Mouse (Mus musculus): ENCODE data around the gene Srsf4. TPM values are rescaled to one million over a fixed set of nuclear protein-coding genes. Genes with fewer than 3 reads are reported as not detected.

The Srsf4 gene
- polyA plus RNA-seq (2016; fragmentation: Nextera tagmentation; extraction: Ambion mirVana): 152 and 155 TPM in 2 replicates

DNA sequence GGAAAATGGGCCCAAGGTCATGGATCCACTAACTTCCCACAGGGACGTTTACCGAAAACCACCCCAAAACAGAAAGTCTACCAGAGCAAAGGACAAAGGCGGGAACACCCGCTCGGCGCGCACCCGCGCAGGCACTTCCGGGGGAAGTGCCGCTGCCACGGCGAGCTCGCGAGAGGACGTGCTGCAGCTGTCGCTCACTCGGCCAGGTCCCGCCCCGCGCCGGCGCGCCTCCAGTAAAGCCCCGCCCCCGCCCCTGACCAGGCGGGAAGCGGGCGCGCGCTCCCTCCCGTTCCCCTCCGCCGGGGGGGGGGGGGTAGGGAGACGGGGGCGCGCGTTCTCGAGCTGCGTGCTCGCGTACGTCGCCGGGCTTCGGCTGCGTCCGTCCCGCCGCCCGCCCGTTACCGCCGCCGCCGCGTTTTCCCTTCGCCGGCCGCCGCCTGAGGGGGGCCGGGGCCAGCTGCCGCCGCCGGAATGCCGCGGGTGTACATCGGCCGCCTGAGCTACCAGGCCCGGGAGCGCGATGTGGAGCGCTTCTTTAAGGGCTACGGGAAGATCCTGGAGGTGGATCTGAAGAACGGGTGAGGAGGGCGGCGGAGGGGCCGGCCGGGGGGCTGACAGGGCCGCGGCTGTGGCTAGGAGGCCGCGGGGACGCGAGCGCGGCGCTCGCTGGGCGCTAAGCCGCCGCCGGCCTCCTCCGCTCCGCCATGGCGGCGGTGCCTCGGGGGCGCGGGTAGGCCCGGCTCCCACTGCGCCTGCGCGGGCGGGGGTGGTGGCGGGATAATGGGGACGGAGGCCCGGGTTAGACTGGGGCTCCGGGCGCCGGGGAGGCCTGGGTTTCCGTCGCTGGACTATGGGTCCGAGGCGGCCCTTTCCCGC is at the start of gene Srsf4:
TSS of gene Srsf4 (plus strand) at position 325 of the 876 bp plus-strand sequence.
- H3K4me3 ChIP-seq: peak within 1 kb of the TSS; percentile 96
- DNase-seq (ENCODE audit: extremely low spot score, low spot score): peak; percentile 96
- H3K4me1 ChIP-seq: peaks cover 48% of the 10 kb centered on the region
- under 1% methylated on average over 114 of the region's 116 CpGs for WGBS
- H3K9me3 ChIP-seq: no peaks in the 10 kb centered on the region
- no peaks in the 10 kb centered on the region for H3K27me3 ChIP-seq (ENCODE audit: poor library complexity, severe bottlenecking)
- peaks cover 19% of the 10 kb centered on the region for H3K36me3 ChIP-seq (replicated peaks)
- H3K27ac ChIP-seq: peak within 1 kb of the TSS; percentile 100

DNA sequence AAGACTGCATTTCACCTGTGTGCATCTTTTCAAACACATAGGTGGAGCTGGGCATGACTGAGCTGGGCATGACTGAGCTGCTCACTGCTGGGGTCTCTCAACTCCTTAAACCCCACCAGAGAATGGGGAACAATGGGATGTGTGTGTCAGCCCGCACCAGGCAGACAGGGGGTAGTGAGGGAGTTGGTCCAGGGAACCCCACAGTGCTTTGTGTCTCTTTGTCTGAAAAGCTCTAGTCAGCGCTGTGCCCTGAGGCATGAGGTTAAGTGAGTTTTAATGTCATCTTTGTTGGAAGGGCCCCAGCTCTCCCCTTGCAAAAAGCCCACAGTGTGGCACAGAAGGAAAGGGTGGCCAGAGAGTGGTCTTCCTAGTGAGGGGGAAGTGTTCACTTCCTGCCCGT is 48.5 kb upstream of the Srsf4 start:
- 18% methylated on average over 3 of the region's 3 CpGs for WGBS
- Histone ChIP-seq H3K36me3 (replicated peaks) (peaks cover 19% of the 10 kb centered on the region), H3K27me3 (ENCODE audit: poor library complexity, severe bottlenecking) (peaks cover 4% of the 10 kb centered on the region; the same call in 1 of the 2 replicates), H3K9me3 (no peaks in the 10 kb centered on the region), H3K4me3 (no peak overlapping the region), H3K27ac (peak overlapping the region; percentile 79), H3K4me1 (peaks cover 77% of the 10 kb centered on the region)
- DNase-seq (ENCODE audit: extremely low spot score, low spot score): no peak

DNA sequence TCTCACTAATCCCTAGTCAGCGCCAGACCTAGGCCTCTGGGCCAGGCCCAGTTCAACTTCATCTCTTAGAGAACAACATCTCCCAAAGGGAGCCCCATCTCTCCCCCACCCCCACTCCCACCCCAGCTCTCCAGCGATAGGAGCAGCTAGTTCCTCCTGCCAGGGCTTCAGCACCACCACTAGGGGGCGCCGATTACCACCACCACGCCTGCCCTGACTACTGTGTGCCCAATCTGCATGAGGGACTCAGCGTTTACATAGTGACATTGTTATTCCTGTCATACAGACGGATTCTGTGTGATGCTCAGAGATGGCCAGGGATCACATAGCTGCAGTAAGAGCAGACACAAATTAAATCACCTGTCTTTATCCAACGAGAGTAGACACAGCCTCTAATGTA is 47.6 kb upstream of the Srsf4 start:
- Histone ChIP-seq H3K36me3 (replicated peaks) (peaks cover 10% of the 10 kb centered on the region), H3K27ac (peak overlapping the region; percentile 79), H3K27me3 (ENCODE audit: poor library complexity, severe bottlenecking) (no peaks in the 10 kb centered on the region; the same call in 1 of the 2 replicates), H3K4me1 (peaks cover 77% of the 10 kb centered on the region), H3K4me3 (no peak overlapping the region), H3K9me3 (no peaks in the 10 kb centered on the region)
- DNase-seq (ENCODE audit: extremely low spot score, low spot score): no peak
- WGBS: 44% methylated on average over 8 of the region's 8 CpGs

DNA sequence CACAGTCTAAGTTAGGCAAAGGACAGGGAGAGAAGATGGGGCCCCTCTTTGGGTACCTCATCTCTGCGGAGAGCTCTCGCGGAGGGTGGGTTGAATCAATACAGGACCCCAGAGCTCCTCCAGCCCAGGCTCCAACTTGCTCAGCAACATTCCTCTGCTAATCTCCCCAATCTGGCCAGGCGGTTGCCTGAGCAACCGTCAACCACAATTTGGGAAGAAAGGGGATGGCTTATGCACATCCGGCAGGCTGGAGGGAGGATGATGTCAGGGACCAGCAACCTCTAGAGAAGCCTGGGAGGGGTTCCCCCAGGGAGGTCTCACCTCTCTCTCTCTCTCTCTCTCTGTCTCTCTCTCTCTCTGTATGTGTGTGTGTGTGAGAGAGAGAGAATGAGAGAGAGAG is 46.5 kb upstream of the Srsf4 start:
- peak overlapping the region; percentile 26 for H3K4me3 ChIP-seq
- DNase-seq (ENCODE audit: extremely low spot score, low spot score): peak; percentile 76
- peak overlapping the region; percentile 79 for H3K27ac ChIP-seq
- H3K9me3 ChIP-seq: no peaks in the 10 kb centered on the region
- H3K4me1 ChIP-seq: peaks cover 76% of the 10 kb centered on the region
- 4% methylated on average over 6 of the region's 6 CpGs for WGBS
- no peaks in the 10 kb centered on the region; the same call in 1 of the 2 replicates for H3K27me3 ChIP-seq (ENCODE audit: poor library complexity, severe bottlenecking)
- peaks cover 9% of the 10 kb centered on the region for H3K36me3 ChIP-seq (replicated peaks)

DNA sequence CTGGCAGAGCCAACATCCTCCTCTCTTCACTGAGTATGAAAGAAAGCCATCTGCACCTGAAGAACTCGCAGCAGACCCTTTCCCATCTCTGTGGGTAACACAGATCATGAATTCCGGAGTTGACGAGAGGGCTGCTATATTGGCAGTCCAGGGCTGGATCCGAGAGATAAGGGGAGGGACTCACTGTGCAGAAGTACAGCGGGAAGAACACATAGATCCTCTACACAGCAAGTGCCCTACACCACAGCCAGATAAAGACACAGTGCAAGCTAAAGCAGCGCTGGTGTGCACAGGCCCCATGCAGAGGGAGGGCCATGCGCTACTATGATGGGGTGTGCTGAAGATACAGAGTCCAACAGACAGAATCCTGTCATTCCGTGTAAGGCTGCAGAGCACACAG is 44.3 kb upstream of the Srsf4 start:
- Histone ChIP-seq H3K27me3 (ENCODE audit: poor library complexity, severe bottlenecking) (no peaks in the 10 kb centered on the region; the same call in 1 of the 2 replicates), H3K36me3 (replicated peaks) (no peaks in the 10 kb centered on the region), H3K27ac (peak overlapping the region; percentile 53; the same call in 1 of the 2 replicates), H3K4me1 (peaks cover 92% of the 10 kb centered on the region), H3K9me3 (no peaks in the 10 kb centered on the region), H3K4me3 (no peak overlapping the region)
- WGBS: 92% methylated on average over 8 of the region's 8 CpGs
- DNase-seq (ENCODE audit: extremely low spot score, low spot score): no peak

DNA sequence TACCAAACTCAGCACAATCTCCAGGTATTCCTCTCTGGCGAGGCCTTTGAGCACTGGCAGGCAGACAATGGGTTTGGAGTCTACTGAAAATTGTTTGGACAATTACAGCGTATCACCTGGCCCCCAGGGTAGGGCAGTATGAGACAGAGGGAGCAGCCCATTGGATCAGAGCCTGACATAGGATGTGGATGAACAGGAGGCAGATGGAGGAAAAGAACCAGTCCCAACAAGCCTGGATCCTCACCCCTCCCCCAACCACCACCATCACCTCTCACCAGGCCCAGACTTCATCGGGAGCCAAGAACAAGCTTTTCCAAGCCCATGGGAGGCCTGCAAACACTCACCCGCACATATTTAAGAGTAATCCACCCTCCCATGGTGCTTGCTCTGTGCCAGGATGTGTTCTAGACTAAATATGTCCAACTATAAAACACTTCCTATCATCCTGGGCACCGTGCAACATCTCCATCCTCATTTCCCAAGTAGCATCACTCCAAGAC is 41.8 kb upstream of the Srsf4 start:
- Histone ChIP-seq H3K9me3 (no peaks in the 10 kb centered on the region), H3K27me3 (ENCODE audit: poor library complexity, severe bottlenecking) (peaks cover 22% of the 10 kb centered on the region), H3K4me3 (no peak overlapping the region), H3K27ac (no peak overlapping the region), H3K4me1 (peaks cover 96% of the 10 kb centered on the region), H3K36me3 (replicated peaks) (no peaks in the 10 kb centered on the region)
- 84% methylated on average over 5 of the region's 5 CpGs for WGBS
- no peak for DNase-seq (ENCODE audit: extremely low spot score, low spot score)

DNA sequence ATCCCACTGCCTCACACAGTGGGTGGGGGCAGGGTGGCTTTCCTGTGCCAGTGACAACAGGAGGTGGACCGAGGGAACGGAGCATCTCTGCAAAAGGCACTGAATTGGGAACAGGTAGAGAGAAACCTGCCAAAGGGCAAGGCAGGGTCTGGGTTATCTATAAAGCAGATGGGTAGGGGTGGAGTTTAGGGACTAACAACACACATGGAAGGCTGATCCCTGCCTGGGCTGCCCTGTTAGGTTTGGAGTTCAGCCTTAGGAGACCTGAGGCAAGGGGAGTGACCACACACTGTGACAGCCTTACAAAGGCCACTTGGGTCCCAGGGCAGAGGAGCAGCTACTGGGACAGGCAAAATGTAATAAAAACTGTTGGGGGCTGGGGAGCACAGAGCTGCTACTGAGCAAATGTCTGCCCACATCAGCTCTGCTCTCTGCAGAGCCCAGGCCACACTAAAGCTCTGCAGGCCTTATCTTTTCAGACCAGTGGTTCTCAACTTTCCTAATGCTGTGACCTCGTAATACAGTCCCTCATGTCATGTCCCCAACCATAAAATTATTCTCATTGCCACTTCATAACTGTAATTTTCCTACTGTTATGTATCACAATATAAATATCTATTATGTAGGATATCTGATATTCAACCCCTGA is 40.5 kb upstream of the Srsf4 start:
- 84% methylated on average over 3 of the region's 3 CpGs for WGBS

DNA sequence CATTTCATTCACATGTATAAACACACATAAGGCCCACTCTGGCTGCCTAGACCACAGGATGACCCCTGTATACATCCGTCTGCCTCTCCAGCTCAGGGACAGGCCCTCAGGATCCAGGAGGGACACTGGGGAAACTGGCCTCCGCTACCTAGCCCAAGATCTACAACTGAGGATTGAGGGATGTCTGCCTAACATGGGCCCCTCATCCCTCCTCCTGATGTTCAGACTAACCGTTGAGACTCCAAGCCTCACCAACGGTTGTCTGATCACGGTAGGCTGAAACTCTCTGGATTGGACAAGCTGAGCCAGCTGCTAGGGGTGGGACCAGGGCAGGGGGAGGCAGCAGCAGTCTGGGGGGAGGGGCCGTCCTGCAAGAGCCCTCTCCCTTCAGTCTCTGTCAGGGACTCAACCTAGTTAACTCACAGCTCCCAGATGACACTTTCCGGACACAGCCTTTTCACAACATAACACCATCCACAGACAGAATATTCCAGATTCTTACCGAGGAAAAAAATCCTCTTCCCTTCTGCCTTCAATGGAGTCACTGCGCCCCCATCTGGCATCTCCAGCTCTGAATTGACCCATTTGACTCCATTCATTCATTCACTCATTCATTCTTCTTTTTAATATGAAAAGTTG is 39.3 kb upstream of the Srsf4 start:
- Histone ChIP-seq H3K4me3 (no peak overlapping the region), H3K27me3 (ENCODE audit: poor library complexity, severe bottlenecking) (peaks cover 44% of the 10 kb centered on the region), H3K4me1 (peaks cover 95% of the 10 kb centered on the region), H3K36me3 (replicated peaks) (no peaks in the 10 kb centered on the region), H3K27ac (peak overlapping the region; percentile 36; the same call in 1 of the 2 replicates), H3K9me3 (no peaks in the 10 kb centered on the region)
- WGBS: 33% methylated on average over 9 of the region's 9 CpGs
- DNase-seq (ENCODE audit: extremely low spot score, low spot score): no peak

More for the DNA sequence above, 40.5 kb upstream of the Srsf4 start:
- no peak for DNase-seq (ENCODE audit: extremely low spot score, low spot score)
- Histone ChIP-seq H3K4me3 (no peak overlapping the region), H3K27me3 (ENCODE audit: poor library complexity, severe bottlenecking) (peaks cover 35% of the 10 kb centered on the region), H3K9me3 (no peaks in the 10 kb centered on the region), H3K4me1 (peaks cover 96% of the 10 kb centered on the region), H3K36me3 (replicated peaks) (no peaks in the 10 kb centered on the region), H3K27ac (no peak overlapping the region)

DNA sequence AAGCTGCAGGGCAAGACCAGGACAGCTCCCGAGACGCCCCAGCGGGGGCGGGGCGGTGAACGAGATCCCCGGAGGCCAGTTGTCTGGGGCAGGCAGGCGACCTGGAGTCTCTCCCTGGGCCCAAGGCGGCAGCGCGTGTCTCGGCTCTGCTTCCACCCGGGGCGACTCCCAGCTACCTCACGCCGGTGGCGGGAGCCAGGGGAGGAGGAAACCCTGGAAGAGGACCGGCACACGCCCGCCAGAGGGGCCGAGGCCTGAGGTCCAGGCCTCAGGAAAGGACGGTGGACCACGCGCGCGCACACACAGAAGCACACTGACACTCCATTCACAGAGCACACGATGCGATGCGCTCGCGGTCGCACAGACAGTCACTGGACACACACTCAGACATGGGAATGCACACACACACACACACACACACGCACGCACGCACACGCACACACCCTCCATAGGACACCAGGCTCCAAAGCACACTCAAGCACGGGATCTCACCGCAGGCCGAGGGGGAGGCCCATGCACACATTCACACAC is 37.0 kb upstream of the Srsf4 start:
- no peaks in the 10 kb centered on the region for H3K9me3 ChIP-seq
- DNase-seq (ENCODE audit: extremely low spot score, low spot score): peak; percentile 52
- WGBS: 1% methylated on average over 38 of the region's 39 CpGs
- peaks cover 72% of the 10 kb centered on the region for H3K4me1 ChIP-seq
- peaks cover 67% of the 10 kb centered on the region for H3K27me3 ChIP-seq (ENCODE audit: poor library complexity, severe bottlenecking)
- H3K4me3 ChIP-seq: peak overlapping the region; percentile 84
- H3K36me3 ChIP-seq (replicated peaks): no peaks in the 10 kb centered on the region
- H3K27ac ChIP-seq: peak overlapping the region; percentile 87

DNA sequence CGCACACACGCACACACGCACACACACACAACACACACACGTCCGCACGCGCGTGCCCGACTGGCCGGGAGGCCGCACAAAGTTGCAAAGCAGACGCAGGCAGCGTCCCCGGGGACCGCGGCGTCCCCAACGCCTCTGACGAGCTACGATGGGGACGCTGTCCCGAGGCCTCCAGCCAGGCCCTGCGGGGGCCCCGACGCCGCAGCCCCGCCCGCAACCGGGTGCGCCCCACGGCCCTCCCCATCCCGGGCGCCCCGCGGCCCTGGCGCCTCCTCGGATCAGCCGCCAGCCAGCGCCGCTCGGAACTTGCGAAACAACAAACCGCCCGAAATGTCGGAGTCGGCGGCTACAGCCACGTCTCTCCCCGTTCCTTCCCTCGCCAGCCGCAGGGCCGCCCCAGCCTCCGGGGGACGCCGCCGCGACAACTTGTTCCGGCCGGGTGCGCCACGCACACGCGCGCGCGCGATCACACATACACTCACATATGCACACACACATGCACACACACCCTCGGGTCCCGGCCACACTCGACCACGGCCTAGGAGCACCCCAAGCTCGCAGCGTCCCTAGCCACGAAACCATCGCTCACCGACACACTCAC is 36.4 kb upstream of the Srsf4 start:
- peak overlapping the region; percentile 84 for H3K4me3 ChIP-seq
- H3K9me3 ChIP-seq: no peaks in the 10 kb centered on the region
- H3K4me1 ChIP-seq: peaks cover 67% of the 10 kb centered on the region
- H3K27ac ChIP-seq: peak overlapping the region; percentile 87
- peak; percentile 56 for DNase-seq (ENCODE audit: extremely low spot score, low spot score)
- no peaks in the 10 kb centered on the region for H3K36me3 ChIP-seq (replicated peaks)
- under 1% methylated on average over 74 of the region's 76 CpGs for WGBS
- H3K27me3 ChIP-seq (ENCODE audit: poor library complexity, severe bottlenecking): peaks cover 73% of the 10 kb centered on the region

DNA sequence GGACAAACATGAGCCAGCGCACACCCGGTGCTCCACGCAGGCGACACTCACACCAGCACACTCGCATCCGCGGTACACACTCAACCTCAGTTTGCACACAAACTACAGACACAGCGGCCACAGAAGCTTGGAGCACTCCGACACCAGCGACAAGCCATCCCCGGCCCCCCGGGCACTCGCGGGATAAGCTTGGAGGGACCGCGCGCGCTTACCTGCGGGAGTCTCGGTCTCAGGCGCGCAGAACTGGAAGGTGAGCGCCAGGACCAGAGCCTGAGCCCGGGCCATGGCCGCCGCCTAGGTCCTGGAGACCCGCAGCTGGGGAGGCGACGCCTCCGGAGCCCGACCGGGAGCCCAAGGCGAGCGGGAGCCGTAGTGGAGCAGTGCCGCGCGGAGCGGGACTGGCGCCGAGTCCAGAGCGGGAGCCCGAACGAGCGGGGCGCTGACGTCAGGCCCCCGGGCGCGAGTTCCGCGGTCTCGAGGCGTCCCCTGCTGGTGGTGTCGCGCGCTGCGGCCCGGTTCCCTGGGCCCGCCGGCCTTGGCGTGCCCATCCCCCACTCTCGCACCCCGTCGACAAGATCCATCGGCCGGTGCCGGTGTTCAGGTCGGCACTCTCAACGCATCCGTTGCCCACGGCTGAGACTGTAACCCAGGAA is 35.4 kb upstream of the Srsf4 start, which contains the start of gene Ptpru:
TSS of gene Ptpru (minus strand) at position 417 of the 653 bp plus-strand sequence.
- under 1% methylated on average over 72 of the region's 72 CpGs for WGBS
- Histone ChIP-seq H3K36me3 (replicated peaks) (no peaks in the 10 kb centered on the region), H3K9me3 (no peaks in the 10 kb centered on the region), H3K4me3 (peak within 1 kb of the TSS; percentile 84), H3K27me3 (ENCODE audit: poor library complexity, severe bottlenecking) (peaks cover 76% of the 10 kb centered on the region), H3K27ac (peak within 1 kb of the TSS; percentile 87), H3K4me1 (peaks cover 61% of the 10 kb centered on the region)
- DNase-seq (ENCODE audit: extremely low spot score, low spot score): peak; percentile 86
